Mouse (Mus musculus) kidney, adult 2 months (tissue): ENCODE measurements at regions not wholly inside any gene's neighbourhood (a gene's known extent, or its start where the extent isn't known, plus 50 kb on each side); places are given as distances from the start of the nearest gene placed in this dataset.

Source experiments
- CTCF ChIP-seq: fragments of 200-500 bp; conservative IDR thresholded peaks from 2 replicates; pipeline ENCODE4 v1.5.1; 2011; ENCODE audit warnings: low read depth, mild to moderate bottlenecking, control low read depth, low read length, moderate library complexity, mixed read lengths; ENCODE audit not compliant: insufficient read depth, insufficient read length
- POLR2A ChIP-seq: fragments of 200-500 bp; IDR thresholded peaks from one replicate; pipeline ENCODE4 v1.6.1; 2011; ENCODE audit warnings: low read depth, low read length, control low read depth

- TF ChIP-seq CTCF (no peak), POLR2A (no peak)
These were observed 249.0 kb downstream of the Ttll7 start for GRCm38 (mm10) chr3:147101053-147101764.
